ENCODE assay signal across 8 mouse cellular contexts in the genomic region with DNA sequence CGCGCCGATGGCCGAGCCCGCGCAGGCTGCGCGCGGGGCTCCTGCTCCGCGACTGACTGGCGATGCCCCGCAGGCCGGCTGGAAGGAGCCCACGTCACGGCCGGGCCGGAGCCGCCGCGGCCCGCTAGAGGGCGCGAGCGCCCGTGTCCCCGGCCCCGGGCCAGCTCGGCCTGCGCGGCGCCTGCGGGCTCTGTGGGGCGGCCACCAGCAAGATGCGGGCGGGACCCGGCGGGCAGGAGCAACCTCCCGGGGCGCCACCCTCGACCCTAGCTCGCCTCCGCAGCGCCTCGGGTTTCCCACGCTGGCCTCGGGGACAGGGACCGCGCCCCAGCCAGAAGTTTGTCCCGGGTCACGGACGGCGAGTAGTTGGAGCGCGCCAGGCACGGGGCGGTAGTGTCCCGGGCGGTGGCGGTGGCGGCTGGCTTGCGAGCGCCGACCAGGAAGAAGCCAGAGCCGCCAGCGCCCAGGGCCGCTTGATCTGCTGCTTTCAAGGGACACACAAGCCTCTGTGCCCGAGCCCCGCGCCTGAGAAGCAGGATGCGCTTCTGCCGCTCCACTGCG. TPM values are rescaled to one million over a fixed set of nuclear protein-coding genes. Genes with fewer than 3 reads are reported as not detected.
A peak's percentile ranks its signal among the peaks of the same experiment; 100 is the strongest.
DNase-seq lines count a peak whose midpoint lies in the region; ATAC-seq and TF ChIP-seq lines count a peak whose summit lies in the region.

A gene (minus strand): TSS at position 7 of the 561 bp plus-strand sequence.

- TF ChIP-seq CTCF in bone marrow, adult 2 months (IDR thresholded peaks at IDR 0.05; ENCODE audit: control insufficient read depth, insufficient read depth, low read length), result peak; percentile 21; the same call in 1 of the 2 replicates

- H3K9me3 ChIP-seq in intestine, embryonic 15.5 days, result no peaks in the 10 kb centered on the region

- WGBS in bone marrow, adult 2 months, result under 1% methylated on average over 72 of the region's 73 CpGs
- WGBS in intestine, embryonic 15.5 days, result under 1% methylated on average over 73 of the region's 73 CpGs

- peak within 1 kb of the TSS; percentile 65; the same call in 1 of the 2 replicates for H3K27ac ChIP-seq in bone marrow, adult 2 months (ENCODE audit: control insufficient read depth, insufficient read depth, low read depth, low read length, poor library complexity)
- peak within 1 kb of the TSS; percentile 79 for H3K27ac ChIP-seq in intestine, embryonic 15.5 days

- H3K36me3 ChIP-seq in intestine, embryonic 15.5 days, result no peaks in the 10 kb centered on the region

- H3K4me1 ChIP-seq in bone marrow, adult 2 months (ENCODE audit: control insufficient read depth, insufficient read depth, low read length), result no peaks in the 10 kb centered on the region
- no peaks in the 10 kb centered on the region for H3K4me1 ChIP-seq in intestine, embryonic 15.5 days (replicated peaks)

- intact Hi-C loops in left cerebral cortex, postnatal 14 days (cut with DNase I), result loop anchor here (1.0 to 5.0 kb wide), 3 partner anchors 119 to 777 kb away; no protein-coding TSS in a partner anchor

- H3K27me3 ChIP-seq in intestine, embryonic 15.5 days (replicated peaks), result 0 out of 2 replicates have a peak, but pooled peaks cover 6% of the 10 kb centered on the region

- peak within 1 kb of the TSS; percentile 93 for H3K4me2 ChIP-seq in intestine, embryonic 15.5 days (replicated peaks)

- H3K9ac ChIP-seq in intestine, embryonic 15.5 days, result peak within 1 kb of the TSS; percentile 84

- peak within 1 kb of the TSS; percentile 36 for H3K4me3 ChIP-seq in bone marrow, adult 2 months (replicated peaks; ENCODE audit: control insufficient read depth, low read depth, low read length)
- H3K4me3 ChIP-seq in intestine, embryonic 15.5 days (replicated peaks), result peak within 1 kb of the TSS; percentile 80

- DNase-seq in embryo, embryonic 9.5 days (ENCODE audit: extremely low spot score), result peak; percentile 86
- DNase-seq in gonadal fat pad, adult 2 months (ENCODE audit: low read depth), result no peak
- peak; percentile 58 to 66 for DNase-seq in left cerebral cortex, postnatal 14 days (ENCODE audit: low spot score in 2 of 2)
- DNase-seq in right cerebral cortex, postnatal 4 days, result peak; percentile 69

- peak; percentile 97 for ATAC-seq in intestine, embryonic 15.5 days
- ATAC-seq in megakaryocyte progenitor cell, adult 5-6 weeks (replicated peaks; ENCODE audit: poor library complexity), result peak; percentile 72
- ATAC-seq in activated CD4-positive, CD25-positive, alpha-beta regulatory T cell, adult 4 months, result no peak

- TF ChIP-seq POLR2A in bone marrow, adult 2 months (IDR thresholded peaks at IDR 0.05; ENCODE audit: borderline replicate concordance, control insufficient read depth, low read depth, low read length), result no peak

RNA-seq across cellular contexts. Expression of the gene that starts here (rescaled TPM):
- 1.4 and 4.0 TPM in 2 replicates for polyA plus RNA-seq in bone marrow, adult 2 months (2011; ENCODE audit: insufficient read depth, insufficient read length, low replicate concordance, missing spikeins)
- polyA plus RNA-seq in gonadal fat pad, adult 2 months (2012; rRNA removed), result 16.9 and 19.6 TPM in 2 replicates
- polyA plus RNA-seq in intestine, embryonic 15.5 days (2015; fragmentation: Nextera tagmentation; extraction: Ambion mirVana), result 11.2 and 11.9 TPM in 2 replicates
- 10 to 100 TPM; 36.2 to 41.9 TPM for total RNA-seq in left cerebral cortex, postnatal 14 days (2021)
- 0.22 TPM in 2 replicates for total RNA-seq in megakaryocyte progenitor cell, adult 5-6 weeks (2015)
- not detected in 2 replicates for total RNA-seq in megakaryocyte progenitor cell, adult 5-6 weeks (2017)
- polyA plus RNA-seq in activated CD4-positive, CD25-positive, alpha-beta regulatory T cell, adult 4 months (2017; shearing (Covaris generic)), result not detected

Comparison
In these comparisons a context has a peak if more than half of its experiments do, and no peak if none do; other contexts are left out.
1. RNA of the gene that starts here (total RNA-seq): 36.2 to 41.9 TPM in left cerebral cortex, postnatal 14 days; 0.22 TPM in megakaryocyte progenitor cell, adult 5-6 weeks; every median in the first group is over 10 times any median in the second.
2. Peak in ATAC-seq in megakaryocyte progenitor cell, adult 5-6 weeks; RNA of the gene not detected or under 1 TPM.